Mouse (Mus musculus): ENCODE measurements around the gene P4hb.
"Not testable (repeated sequence)": the region's sequence is repeated elsewhere in the genome, so short reads cannot be mapped to it uniquely, and the experiment has no call there.

The P4hb gene

GRCm38 (mm10) chr11:120605667-120606066 lies 32.6 kb upstream of the P4hb start:
- Histone ChIP-seq H3K4me3 (replicated peaks; ENCODE audit: low read length) (no peak overlapping the region), H3K9me3 (ENCODE audit: low read length) (no peaks in the 10 kb centered on the region)
- TF ChIP-seq CTCF (conservative IDR thresholded peaks at IDR 0.05; ENCODE audit: low read length) = no peak

GRCm38 (mm10) chr11:120603545-120603944 lies 30.5 kb upstream of the P4hb start:
- no peak for TF ChIP-seq NANOG (IDR thresholded peaks at IDR 0.05; ENCODE audit: borderline replicate concordance, low read length)
- TF ChIP-seq CTCF (conservative IDR thresholded peaks at IDR 0.05; ENCODE audit: low read length) = no peak
- no peak for TF ChIP-seq POU5F1 (IDR thresholded peaks at IDR 0.05; ENCODE audit: borderline replicate concordance, low read length)

More at GRCm38 (mm10) chr11:120605667-120606066, 32.6 kb upstream of the P4hb start:
- H3K27me3 ChIP-seq (ENCODE audit: insufficient read depth, low read length) = 0 out of 2 replicates have a peak, but pooled peaks cover 2% of the 10 kb centered on the region
- H3K4me1 ChIP-seq (replicated peaks; ENCODE audit: low read depth, low read length) = peaks cover 54% of the 10 kb centered on the region
- peaks cover 78% of the 10 kb centered on the region for H3K36me3 ChIP-seq (ENCODE audit: insufficient read depth, low read length)

DNA sequence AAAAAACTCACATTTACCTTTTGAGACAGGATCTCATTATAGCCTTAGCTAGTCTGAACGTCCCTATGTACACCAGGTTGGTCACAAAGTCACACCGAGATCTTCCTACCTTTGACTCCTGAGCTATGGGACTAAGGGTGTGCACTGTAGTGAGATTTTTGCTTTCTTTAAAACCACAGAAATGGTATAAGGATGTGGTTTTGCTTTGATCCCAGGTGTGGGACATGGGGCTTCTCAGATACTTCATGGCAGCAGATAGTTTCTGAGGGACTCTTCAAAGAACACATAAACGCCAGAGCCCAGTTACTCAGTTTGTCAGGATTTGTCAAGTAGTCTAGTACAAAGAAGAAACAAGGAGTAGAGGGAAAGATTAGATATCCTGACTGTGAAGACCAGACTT lies 27.7 kb upstream of the P4hb start:
- TF ChIP-seq POU5F1 (IDR thresholded peaks at IDR 0.05; ENCODE audit: borderline replicate concordance, low read length) (no peak), NANOG (IDR thresholded peaks at IDR 0.05; ENCODE audit: borderline replicate concordance, low read length) (no peak), CTCF (conservative IDR thresholded peaks at IDR 0.05; ENCODE audit: low read length) (no peak)
- Histone ChIP-seq H3K9me3 (ENCODE audit: low read length) (no peaks in the 10 kb centered on the region), H3K27me3 (ENCODE audit: insufficient read depth, low read length) (no peaks in the 10 kb centered on the region), H3K36me3 (ENCODE audit: insufficient read depth, low read length) (peaks cover 82% of the 10 kb centered on the region), H3K4me3 (replicated peaks; ENCODE audit: low read length) (no peak overlapping the region), H3K4me1 (replicated peaks; ENCODE audit: low read depth, low read length) (peaks cover 37% of the 10 kb centered on the region)

More at GRCm38 (mm10) chr11:120603545-120603944, 30.5 kb upstream of the P4hb start:
- Histone ChIP-seq H3K4me3 (replicated peaks; ENCODE audit: low read length) (no peak overlapping the region), H3K4me1 (replicated peaks; ENCODE audit: low read depth, low read length) (peaks cover 48% of the 10 kb centered on the region), H3K36me3 (ENCODE audit: insufficient read depth, low read length) (peaks cover 81% of the 10 kb centered on the region), H3K9me3 (ENCODE audit: low read length) (no peaks in the 10 kb centered on the region), H3K27me3 (ENCODE audit: insufficient read depth, low read length) (0 out of 2 replicates have a peak, but pooled peaks cover 2% of the 10 kb centered on the region)

- Histone ChIP-seq H3K4me1 (replicated peaks; ENCODE audit: low read depth, low read length) (peaks cover 51% of the 10 kb centered on the region), H3K36me3 (ENCODE audit: insufficient read depth, low read length) (peaks cover 82% of the 10 kb centered on the region), H3K4me3 (replicated peaks; ENCODE audit: low read length) (peak overlapping the region; percentile 96), H3K27me3 (ENCODE audit: insufficient read depth, low read length) (no peaks in the 10 kb centered on the region), H3K9me3 (ENCODE audit: low read length) (no peaks in the 10 kb centered on the region)
- TF ChIP-seq POU5F1 (IDR thresholded peaks at IDR 0.05; ENCODE audit: borderline replicate concordance, low read length) = no peak
- TF ChIP-seq CTCF (conservative IDR thresholded peaks at IDR 0.05; ENCODE audit: low read length) = no peak
- TF ChIP-seq NANOG (IDR thresholded peaks at IDR 0.05; ENCODE audit: borderline replicate concordance, low read length) = no peak
Observed at GRCm38 (mm10) chr11:120598990-120599549, 26.0 kb upstream of the P4hb start.

DNA sequence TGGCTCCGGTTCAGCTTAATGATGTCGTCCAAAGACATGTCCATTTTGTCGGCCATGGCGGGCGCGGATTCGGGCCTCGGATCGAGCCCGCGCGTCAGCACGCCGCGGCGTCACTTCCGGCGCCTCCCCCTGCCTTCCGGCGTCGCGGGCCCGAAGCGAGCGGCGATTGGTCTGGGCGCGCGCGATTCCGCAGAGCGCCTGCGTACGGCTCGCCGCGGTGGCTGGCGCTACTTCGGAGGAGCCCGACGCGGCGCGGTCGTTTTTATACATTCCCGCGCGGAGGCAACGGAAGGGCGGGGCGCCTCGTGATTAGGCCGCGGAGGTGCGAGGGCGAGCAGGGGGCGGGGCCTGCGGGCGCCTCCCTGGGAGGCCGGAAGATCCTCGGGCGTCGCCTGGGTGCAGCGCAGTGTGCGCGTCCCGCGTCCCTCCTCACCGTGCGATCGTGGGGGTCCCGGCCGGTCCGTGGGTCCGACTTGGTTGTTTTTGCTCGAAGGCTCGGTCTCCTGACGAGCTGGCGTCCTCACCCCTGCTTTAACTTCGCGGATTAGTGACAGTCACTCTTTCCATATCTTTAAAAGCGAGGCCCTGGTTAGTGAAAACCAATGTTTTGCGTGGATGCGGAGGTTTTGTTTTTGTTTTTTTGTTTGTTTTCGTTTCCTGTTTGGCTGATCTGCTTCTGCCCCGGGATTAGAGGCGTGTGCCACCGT lies 25.4 kb upstream of the P4hb start, which contains the start of the genes Alyref and Anapc11:
Gene Alyref (minus strand): TSS at position 83 of the 707 bp plus-strand sequence.
Gene Anapc11 (plus strand): TSS at position 139 of the 707 bp plus-strand sequence.
- peaks cover 82% of the 10 kb centered on the region for H3K36me3 ChIP-seq (ENCODE audit: insufficient read depth, low read length)
- TF ChIP-seq POU5F1 (IDR thresholded peaks at IDR 0.05; ENCODE audit: borderline replicate concordance, low read length) (no peak), CTCF (conservative IDR thresholded peaks at IDR 0.05; ENCODE audit: low read length) (no peak), NANOG (IDR thresholded peaks at IDR 0.05; ENCODE audit: borderline replicate concordance, low read length) (no peak)
- H3K4me3 ChIP-seq (replicated peaks; ENCODE audit: low read length) = peak within 1 kb of the TSS; percentile 96
- H3K4me1 ChIP-seq (replicated peaks; ENCODE audit: low read depth, low read length) = peaks cover 56% of the 10 kb centered on the region
- no peaks in the 10 kb centered on the region for H3K27me3 ChIP-seq (ENCODE audit: insufficient read depth, low read length)
- H3K9me3 ChIP-seq (ENCODE audit: low read length) = no peaks in the 10 kb centered on the region

DNA sequence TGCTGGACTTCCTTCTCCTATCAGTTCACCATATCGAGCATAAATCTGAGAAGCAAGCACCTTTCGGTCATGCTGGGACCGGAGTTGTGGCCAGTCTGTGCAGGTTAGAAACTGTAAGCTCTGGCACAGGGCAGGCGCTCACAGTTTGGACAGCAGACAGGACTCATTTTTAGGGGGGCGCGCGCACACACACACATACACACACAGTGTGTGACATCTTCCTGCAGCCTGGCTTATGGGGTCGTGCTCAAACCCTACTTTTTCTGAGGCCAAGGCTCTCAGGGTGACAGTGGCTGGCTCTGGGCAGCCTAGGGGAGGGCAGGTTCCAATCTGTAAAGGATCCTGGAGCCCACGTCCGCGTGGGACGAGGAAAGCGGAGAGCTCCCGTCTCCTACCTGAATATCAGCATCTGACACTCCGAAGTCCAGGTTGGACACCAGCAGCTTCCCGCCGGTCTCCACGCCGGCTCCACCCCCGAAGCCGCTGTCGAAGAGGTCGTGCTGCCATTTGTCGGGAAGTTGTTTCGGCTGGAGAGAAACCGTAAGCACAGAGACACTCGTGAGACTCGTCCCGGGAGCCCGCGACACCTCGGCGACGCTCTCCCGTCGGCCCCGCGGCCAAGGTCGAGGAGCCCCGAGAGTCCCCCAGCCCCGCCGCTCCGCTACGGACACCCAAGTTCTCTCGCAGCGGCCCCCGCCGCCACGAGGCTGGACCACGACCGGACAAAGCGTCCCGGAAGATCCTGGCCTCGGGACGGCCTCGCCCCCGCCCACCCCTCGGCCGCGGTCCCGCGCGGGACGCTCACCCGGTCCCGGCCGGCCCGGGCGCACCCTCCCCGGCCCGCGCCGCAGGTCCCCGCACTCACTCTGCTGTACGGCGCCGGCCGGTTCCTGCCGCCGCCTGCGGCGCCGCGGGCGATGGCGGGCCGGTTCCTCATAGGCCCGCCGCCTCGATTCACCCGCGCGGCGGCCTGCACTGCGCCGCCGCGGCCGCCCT lies 24.5 kb upstream of the P4hb start:
- Histone ChIP-seq H3K27me3 (ENCODE audit: insufficient read depth, low read length) (no peaks in the 10 kb centered on the region), H3K9me3 (ENCODE audit: low read length) (no peaks in the 10 kb centered on the region), H3K4me1 (replicated peaks; ENCODE audit: low read depth, low read length) (peaks cover 61% of the 10 kb centered on the region), H3K4me3 (replicated peaks; ENCODE audit: low read length) (peak overlapping the region; percentile 96), H3K36me3 (ENCODE audit: insufficient read depth, low read length) (peaks cover 82% of the 10 kb centered on the region)
- TF ChIP-seq POU5F1 (IDR thresholded peaks at IDR 0.05; ENCODE audit: borderline replicate concordance, low read length) = no peak
- no peak for TF ChIP-seq NANOG (IDR thresholded peaks at IDR 0.05; ENCODE audit: borderline replicate concordance, low read length)
- no peak for TF ChIP-seq CTCF (conservative IDR thresholded peaks at IDR 0.05; ENCODE audit: low read length)

DNA sequence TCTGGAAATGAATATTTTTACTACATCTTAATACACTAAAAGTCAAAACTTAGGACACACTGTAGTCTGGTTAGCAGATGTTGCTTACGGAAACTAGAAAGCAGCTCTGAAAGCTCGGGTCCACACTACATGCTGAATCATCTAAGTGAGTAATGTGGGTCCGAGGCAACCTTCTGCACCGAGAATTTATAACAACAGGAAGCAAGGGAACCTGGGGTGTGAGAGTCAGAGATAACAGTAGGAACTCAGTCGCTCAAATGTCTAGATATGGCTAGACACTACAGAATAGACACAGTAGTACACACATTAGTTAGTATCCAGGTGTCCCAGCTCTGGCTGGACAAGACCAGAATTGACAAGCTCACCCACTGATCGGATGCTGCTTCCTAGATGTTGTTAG lies 15.5 kb upstream of the P4hb start:
- no peak overlapping the region for H3K4me3 ChIP-seq (replicated peaks; ENCODE audit: low read length)
- peaks cover 87% of the 10 kb centered on the region for H3K36me3 ChIP-seq (ENCODE audit: insufficient read depth, low read length)
- H3K4me1 ChIP-seq (replicated peaks; ENCODE audit: low read depth, low read length) = peaks cover 6% of the 10 kb centered on the region
- no peaks in the 10 kb centered on the region for H3K9me3 ChIP-seq (ENCODE audit: low read length)
- H3K27me3 ChIP-seq (ENCODE audit: insufficient read depth, low read length) = no peaks in the 10 kb centered on the region
- TF ChIP-seq POU5F1 (IDR thresholded peaks at IDR 0.05; ENCODE audit: borderline replicate concordance, low read length) = no peak
- TF ChIP-seq CTCF (conservative IDR thresholded peaks at IDR 0.05; ENCODE audit: low read length) = no peak
- no peak for TF ChIP-seq NANOG (IDR thresholded peaks at IDR 0.05; ENCODE audit: borderline replicate concordance, low read length)

GRCm38 (mm10) chr11:120583937-120584336 lies 10.9 kb upstream of the P4hb start:
- H3K4me1 ChIP-seq (replicated peaks; ENCODE audit: low read depth, low read length) = peaks cover 29% of the 10 kb centered on the region
- no peaks in the 10 kb centered on the region for H3K27me3 ChIP-seq (ENCODE audit: insufficient read depth, low read length)
- H3K4me3 ChIP-seq (replicated peaks; ENCODE audit: low read length) = no peak overlapping the region
- TF ChIP-seq CTCF (conservative IDR thresholded peaks at IDR 0.05; ENCODE audit: low read length) = peak; percentile 10; the same call in 1 of the 2 replicates
- no peak for TF ChIP-seq NANOG (IDR thresholded peaks at IDR 0.05; ENCODE audit: borderline replicate concordance, low read length)
- H3K36me3 ChIP-seq (ENCODE audit: insufficient read depth, low read length) = peaks cover 58% of the 10 kb centered on the region
- no peaks in the 10 kb centered on the region for H3K9me3 ChIP-seq (ENCODE audit: low read length)

GRCm38 (mm10) chr11:120582982-120583293 lies 9.9 kb upstream of the P4hb start:
- Histone ChIP-seq H3K4me1 (replicated peaks; ENCODE audit: low read depth, low read length) (peaks cover 39% of the 10 kb centered on the region), H3K36me3 (ENCODE audit: insufficient read depth, low read length) (peaks cover 58% of the 10 kb centered on the region)
- not testable (repeated sequence) for H3K4me3 ChIP-seq (replicated peaks; ENCODE audit: low read length); H3K9me3 ChIP-seq (ENCODE audit: low read length); H3K27me3 ChIP-seq (ENCODE audit: insufficient read depth, low read length)

Data from E14TG2a.4 (cell line).